Mouse (Mus musculus): ENCODE measurements at regions not wholly inside any gene's neighbourhood (a gene's known extent, or its start where the extent isn't known, plus 50 kb on each side); places are given as distances from the start of the nearest gene placed in this dataset.

DNA sequence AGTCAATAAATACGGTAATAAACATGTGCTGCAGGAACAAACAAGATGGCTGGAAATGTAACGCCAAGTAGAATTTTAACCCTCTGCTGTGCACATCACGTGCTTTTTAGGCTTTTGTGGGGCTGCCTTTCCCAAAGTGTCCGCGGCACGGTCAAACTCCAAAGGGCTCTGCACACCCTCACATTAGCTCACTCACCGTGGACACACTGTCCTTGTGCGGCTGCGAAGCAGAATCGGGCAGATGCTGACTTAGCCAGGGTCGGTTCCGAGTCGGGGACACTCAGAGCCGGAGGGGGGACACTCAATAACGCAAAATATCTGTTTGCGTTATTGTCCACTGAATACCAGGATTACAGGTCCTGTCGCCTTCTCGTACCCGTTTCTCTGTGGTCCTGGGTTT lies 276.5 kb upstream of the Pmfbp1 start:
- Histone ChIP-seq H3K4me3 (replicated peaks in 1 of 3; ENCODE audit: low read depth in 2 of 3, low read length in 2 of 3, poor library complexity in 1 of 3) (no peak overlapping the region), H3K4me2 (ENCODE audit: insufficient read depth, low read depth, poor library complexity, severe bottlenecking) (no peak overlapping the region), H3K36me3 (replicated peaks in 1 of 2; ENCODE audit: control insufficient read depth in 1 of 2, insufficient read depth in 1 of 2, low read length in 1 of 2) (no peaks in the 10 kb centered on the region), H3K79me2 (replicated peaks; ENCODE audit: control insufficient read depth, extremely low read depth, insufficient read depth, poor library complexity, severe bottlenecking) (no peaks in the 10 kb centered on the region), H3K27me3 (replicated peaks) (no peaks in the 10 kb centered on the region), H3K9ac (ENCODE audit: insufficient read depth, low read depth) (no peak overlapping the region), H3K4me1 (ENCODE audit: control insufficient read depth in 1 of 2, insufficient read depth in 2 of 2) (peaks cover 0 to 3% of the 10 kb centered on the region in 2 experiments; a peak in 1 of 4 replicates), H3K9me3 (replicated peaks; ENCODE audit: low read length) (no peaks in the 10 kb centered on the region), H3K27ac (ENCODE audit: insufficient read depth, low read depth) (no peak overlapping the region)
- DNase-seq (ENCODE audit: extremely low read depth), result no peak
- dilution Hi-C loops (cut with MboI; ENCODE audit: extremely low pct_ligation_motif_present, extremely low pct_unique_long_range_greater_than_20kb, low sequenced_read_pairs), result no loop called here
- no peak for TF ChIP-seq JUND (conservative IDR thresholded peaks at IDR 0.05; ENCODE audit: low read depth, low read length)
- TF ChIP-seq TCF12 (IDR thresholded peaks at IDR 0.05; ENCODE audit: low read depth, low read length), result no peak
- TF ChIP-seq E2F4 (IDR thresholded peaks at IDR 0.05; ENCODE audit: insufficient replicate concordance, low read depth, low read length), result no peak
- no peak for TF ChIP-seq UBTF (IDR thresholded peaks at IDR 0.05; ENCODE audit: low read depth, low read length)
- no peak for TF ChIP-seq ZKSCAN1 (IDR thresholded peaks at IDR 0.05; ENCODE audit: borderline replicate concordance, low read depth, low read length)
- TF ChIP-seq IRF4 (IDR thresholded peaks at IDR 0.05; ENCODE audit: low read depth, low read length), result no peak
- TF ChIP-seq ELF1 (IDR thresholded peaks at IDR 0.05; ENCODE audit: low read depth, low read length), result no peak
- in situ Hi-C loops (cut with MboI; ENCODE audit: low pct_ligation_motif_present, low pct_unique_long_range_greater_than_20kb, low sequenced_read_pairs), result no loop called here

DNA sequence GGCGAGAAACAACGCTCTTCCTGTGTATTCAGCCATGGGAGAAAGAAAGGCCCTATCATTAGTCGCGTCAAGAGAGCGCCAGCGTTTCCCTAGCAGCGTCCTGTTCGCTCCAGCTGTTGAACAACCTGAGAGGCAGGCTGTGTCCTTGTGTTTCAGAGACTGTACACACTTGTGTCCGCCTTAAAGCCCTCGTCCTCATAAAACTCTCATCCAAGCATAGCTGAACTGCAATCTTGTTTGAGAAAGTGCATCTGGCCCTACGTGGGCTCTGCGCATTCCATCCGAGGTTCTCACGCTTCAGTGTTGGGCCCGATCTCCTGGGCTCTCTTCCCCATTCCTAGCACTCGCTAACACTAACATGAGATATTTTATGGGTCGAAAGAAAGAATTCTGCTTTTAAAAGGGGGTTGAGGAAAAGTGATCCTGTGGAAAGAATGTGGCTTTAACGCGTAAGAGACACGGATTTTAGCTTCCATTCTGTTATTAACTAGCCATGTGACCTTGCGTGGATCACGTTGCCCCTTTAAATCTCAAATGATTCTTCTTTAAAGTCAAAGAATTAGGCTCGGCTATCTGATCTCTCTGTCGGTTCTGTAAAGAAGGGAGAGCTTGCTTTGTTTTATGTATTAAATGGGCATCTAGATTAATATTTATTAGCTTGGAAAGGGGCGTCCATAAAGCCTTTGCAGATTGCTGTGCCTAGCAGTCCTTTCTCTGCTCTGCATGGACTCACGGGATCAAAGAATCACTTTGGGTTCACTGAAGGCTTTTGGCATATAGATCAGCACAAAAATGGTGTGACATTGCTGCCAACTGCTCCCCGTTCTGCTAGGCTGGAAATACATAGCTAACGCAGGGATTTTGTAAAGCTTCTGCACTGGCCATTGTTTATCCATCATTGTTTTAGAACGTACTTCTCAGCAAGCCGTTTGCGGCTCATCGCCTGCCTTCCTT lies 261.3 kb upstream of the Pmfbp1 start:
- Histone ChIP-seq H3K36me3 (replicated peaks in 1 of 2; ENCODE audit: control insufficient read depth in 1 of 2, insufficient read depth in 1 of 2, low read length in 1 of 2) (no peaks in the 10 kb centered on the region), H3K27ac (ENCODE audit: insufficient read depth, low read depth) (no peak overlapping the region), H3K4me2 (ENCODE audit: insufficient read depth, low read depth, poor library complexity, severe bottlenecking) (no peak overlapping the region), H3K79me2 (replicated peaks; ENCODE audit: control insufficient read depth, extremely low read depth, insufficient read depth, poor library complexity, severe bottlenecking) (no peaks in the 10 kb centered on the region), H3K4me1 (ENCODE audit: control insufficient read depth in 1 of 2, insufficient read depth in 2 of 2) (no peaks in the 10 kb centered on the region), H3K4me3 (replicated peaks in 1 of 3; ENCODE audit: low read depth in 2 of 3, low read length in 2 of 3, poor library complexity in 1 of 3) (no peak overlapping the region), H3K27me3 (replicated peaks) (no peaks in the 10 kb centered on the region), H3K9me3 (replicated peaks; ENCODE audit: low read length) (no peaks in the 10 kb centered on the region), H3K9ac (ENCODE audit: insufficient read depth, low read depth) (no peak overlapping the region)
- TF ChIP-seq NELFE (IDR thresholded peaks at IDR 0.05; ENCODE audit: low read depth, low read length), result no peak
- no peak for TF ChIP-seq SMC3 (IDR thresholded peaks at IDR 0.05; ENCODE audit: low read depth, low read length)
- no peak for TF ChIP-seq BHLHE40 (IDR thresholded peaks at IDR 0.05; ENCODE audit: low read depth, low read length)
- no peak for TF ChIP-seq MAX (IDR thresholded peaks at IDR 0.05; ENCODE audit: low read length)
- TF ChIP-seq MEF2A (IDR thresholded peaks at IDR 0.05; ENCODE audit: borderline replicate concordance, low read depth, low read length), result no peak
- no peak for TF ChIP-seq TCF12 (IDR thresholded peaks at IDR 0.05; ENCODE audit: low read depth, low read length)
- in situ Hi-C loops (cut with MboI; ENCODE audit: low pct_ligation_motif_present, low pct_unique_long_range_greater_than_20kb, low sequenced_read_pairs) (no loop called here), dilution Hi-C loops (cut with MboI; ENCODE audit: extremely low pct_ligation_motif_present, extremely low pct_unique_long_range_greater_than_20kb, low sequenced_read_pairs) (no loop called here)
- DNase-seq (ENCODE audit: extremely low read depth), result no peak

Measured in CH12.LX (cell line).